Mouse (Mus musculus) neural tube, embryonic 12.5 days (tissue): ENCODE data around the gene Prr15. TPM values are rescaled to one million over a fixed set of nuclear protein-coding genes. Genes with fewer than 3 reads are reported as not detected.

Source experiments
- ATAC-seq: fragments of 200-750 bp; cut with Nextera tagmentation; 2 replicates; pipeline ENCODE4 v1.8.0; 2017; ENCODE audit warnings: low read depth, mild to moderate bottlenecking, moderate TSS enrichment, moderate library complexity; ENCODE audit not compliant: low FRiP score
- H3K27ac ChIP-seq: fragments of 300-500 bp; sonication (generic); 2 replicates; pipeline ENCODE4 v1.5.1; 2016
- H3K27me3 ChIP-seq: fragments of 300-500 bp; sonication (generic); replicated peaks from 2 replicates; pipeline ENCODE4 v1.6.1; 2016; ENCODE audit warnings: mild to moderate bottlenecking
- H3K36me3 ChIP-seq: fragments of 300-500 bp; sonication (generic); 2 replicates; pipeline ENCODE4 v1.6.1; 2016; ENCODE audit warnings: mild to moderate bottlenecking
- H3K4me1 ChIP-seq: fragments of 300-500 bp; sonication (generic); 2 replicates; pipeline ENCODE4 v1.6.1; 2016
- H3K4me2 ChIP-seq: fragments of 300-500 bp; sonication (generic); replicated peaks from 2 replicates; pipeline ENCODE4 v1.6.1; 2016; ENCODE audit warnings: mild to moderate bottlenecking
- H3K4me3 ChIP-seq: fragments of 300-500 bp; sonication (generic); 2 replicates; pipeline ENCODE4 v1.5.1; 2016
- H3K9ac ChIP-seq: fragments of 300-500 bp; sonication (generic); 2 replicates; pipeline ENCODE4 v1.6.1; 2016; ENCODE audit warnings: mild to moderate bottlenecking
- H3K9me3 ChIP-seq: fragments of 300-500 bp; sonication (generic); 2 replicates; pipeline ENCODE4 v1.6.1; 2016; ENCODE audit warnings: mild to moderate bottlenecking
- WGBS: fragments of 180-500 bp; shearing (Covaris S2); methylation state at CpG from one replicate; pipeline ENCODE4 v1.1.7; 2016; 5-methylcytosine and 5-hydroxymethylcytosine counted together
- polyA plus RNA-seq: library from polyadenylated mRNA; unstranded; fragments of >200 nt; fragmentation: Nextera tagmentation; extraction: Ambion mirVana; gene quantifications from 2 replicates; pipeline ENCODE4 v1.2.1, GENCODE M21; 2016

The Prr15 gene
- polyA plus RNA-seq, 1 experiment from 2014 or later = 0.49 TPM

- H3K27me3 ChIP-seq = peaks cover 9% of the 10 kb centered on the region; the same call in 1 of the 2 replicates
- 61% methylated on average over 11 of the region's 11 CpGs for WGBS
- no peak overlapping the region for H3K27ac ChIP-seq
- H3K36me3 ChIP-seq = no peaks in the 10 kb centered on the region
- no peak overlapping the region for H3K9ac ChIP-seq
- H3K4me2 ChIP-seq = no peak overlapping the region
- H3K4me3 ChIP-seq = no peak overlapping the region
- peaks cover 8% of the 10 kb centered on the region for H3K4me1 ChIP-seq
- no peaks in the 10 kb centered on the region for H3K9me3 ChIP-seq
- ATAC-seq = no peak
Measured at GRCm38 (mm10) chr6:54333116-54333651, 7.5 kb downstream of the Prr15 start.

- Histone ChIP-seq H3K27ac (no peak overlapping the region), H3K9me3 (no peaks in the 10 kb centered on the region), H3K4me1 (peaks cover 8% of the 10 kb centered on the region), H3K4me3 (no peak overlapping the region), H3K4me2 (no peak overlapping the region), H3K36me3 (no peaks in the 10 kb centered on the region), H3K27me3 (0 out of 2 replicates have a peak, but pooled peaks cover 3% of the 10 kb centered on the region), H3K9ac (no peak overlapping the region)
- WGBS = 34% methylated on average over 9 of the region's 9 CpGs
- no peak for ATAC-seq
Measured at GRCm38 (mm10) chr6:54333652-54334396, 8.2 kb downstream of the Prr15 start.

DNA sequence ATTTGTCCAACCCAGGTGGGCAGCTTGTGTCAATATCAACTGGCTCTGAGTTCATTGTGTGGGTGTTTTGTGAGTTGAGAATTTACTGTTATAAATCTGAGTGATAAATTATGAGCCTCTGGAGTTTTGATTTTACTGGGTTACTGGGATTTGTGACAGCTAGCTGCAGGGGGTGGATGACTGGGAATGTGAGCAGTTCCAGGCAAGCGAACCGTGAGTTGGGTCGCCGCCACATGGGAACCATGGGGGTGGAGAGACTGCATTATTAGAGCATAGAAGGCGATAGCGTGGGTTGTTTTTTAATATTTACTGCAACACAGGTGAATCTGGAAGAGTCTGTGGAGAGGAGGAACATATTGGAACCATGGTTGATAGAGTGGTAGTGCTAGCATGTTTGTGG is 11.7 kb downstream of the Prr15 start:
- no peak overlapping the region for H3K27ac ChIP-seq
- H3K36me3 ChIP-seq = no peaks in the 10 kb centered on the region
- peaks cover 3% of the 10 kb centered on the region for H3K4me1 ChIP-seq
- no peak overlapping the region for H3K9ac ChIP-seq
- H3K4me3 ChIP-seq = no peak overlapping the region
- ATAC-seq = no peak
- no peaks in the 10 kb centered on the region for H3K27me3 ChIP-seq
- no peaks in the 10 kb centered on the region for H3K9me3 ChIP-seq
- WGBS = 76% methylated on average over 6 of the region's 6 CpGs
- H3K4me2 ChIP-seq = no peak overlapping the region

DNA sequence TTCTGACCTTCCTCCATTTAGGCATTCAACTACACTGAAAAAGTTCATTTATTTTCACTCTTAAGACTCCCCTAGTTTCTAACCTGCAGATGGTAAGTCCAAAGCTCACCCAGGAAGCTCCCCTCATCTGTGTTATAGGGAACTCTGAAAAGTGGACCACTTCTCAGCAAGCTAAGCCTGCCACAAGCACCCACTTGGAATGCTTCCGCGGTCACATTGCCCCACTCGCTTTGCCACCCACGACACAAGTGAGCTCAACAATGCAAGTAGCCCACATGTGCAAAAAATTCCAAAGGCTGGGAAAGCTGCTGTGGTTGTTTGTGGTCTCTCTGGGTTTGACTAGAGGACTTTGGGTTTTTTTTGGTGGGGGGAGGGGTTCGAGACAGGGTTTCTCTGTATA is 15.5 kb downstream of the Prr15 start:
- no peaks in the 10 kb centered on the region for H3K27me3 ChIP-seq
- ATAC-seq = no peak
- no peak overlapping the region for H3K9ac ChIP-seq
- 92% methylated on average over 5 of the region's 5 CpGs for WGBS
- no peaks in the 10 kb centered on the region for H3K9me3 ChIP-seq
- no peak overlapping the region for H3K4me2 ChIP-seq
- H3K36me3 ChIP-seq = no peaks in the 10 kb centered on the region
- no peak overlapping the region for H3K4me3 ChIP-seq
- H3K27ac ChIP-seq = no peak overlapping the region
- H3K4me1 ChIP-seq = no peaks in the 10 kb centered on the region

GRCm38 (mm10) chr6:54342223-54342622 is 16.6 kb downstream of the Prr15 start:
- no peaks in the 10 kb centered on the region for H3K36me3 ChIP-seq
- ATAC-seq = no peak
- H3K4me2 ChIP-seq = no peak overlapping the region

DNA sequence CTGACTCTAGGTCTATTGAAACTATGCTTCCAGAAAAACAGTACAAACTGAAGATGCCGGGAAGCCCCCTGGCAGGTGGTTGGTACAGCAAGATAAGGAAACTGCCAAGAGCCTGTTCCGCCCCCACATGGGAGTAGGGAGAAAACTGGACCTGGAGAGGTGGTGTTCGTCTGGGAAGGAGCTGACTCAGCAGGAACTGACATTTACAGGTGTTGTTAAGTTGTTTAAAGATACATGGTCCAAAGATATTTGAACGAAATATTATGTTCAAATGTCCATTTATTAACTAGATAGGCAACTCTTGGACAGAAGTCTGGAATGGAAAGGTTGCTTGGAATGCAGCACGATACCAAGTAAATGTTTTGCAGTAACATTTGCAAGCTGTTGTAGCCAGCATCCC is 26.2 kb downstream of the Prr15 start:
- Histone ChIP-seq H3K4me3 (no peak overlapping the region), H3K9ac (no peak overlapping the region), H3K27ac (no peak overlapping the region), H3K27me3 (no peaks in the 10 kb centered on the region), H3K4me2 (no peak overlapping the region), H3K4me1 (no peaks in the 10 kb centered on the region), H3K36me3 (no peaks in the 10 kb centered on the region), H3K9me3 (no peaks in the 10 kb centered on the region)
- WGBS = 87% methylated on average over 5 of the region's 5 CpGs
- ATAC-seq = no peak

More at GRCm38 (mm10) chr6:54342223-54342622, 16.6 kb downstream of the Prr15 start:
- H3K4me3 ChIP-seq = no peak overlapping the region
- H3K9ac ChIP-seq = no peak overlapping the region
- 92% methylated on average over 10 of the region's 10 CpGs for WGBS
- no peaks in the 10 kb centered on the region for H3K9me3 ChIP-seq
- no peak overlapping the region for H3K27ac ChIP-seq
- H3K4me1 ChIP-seq = no peaks in the 10 kb centered on the region
- H3K27me3 ChIP-seq = no peaks in the 10 kb centered on the region

DNA sequence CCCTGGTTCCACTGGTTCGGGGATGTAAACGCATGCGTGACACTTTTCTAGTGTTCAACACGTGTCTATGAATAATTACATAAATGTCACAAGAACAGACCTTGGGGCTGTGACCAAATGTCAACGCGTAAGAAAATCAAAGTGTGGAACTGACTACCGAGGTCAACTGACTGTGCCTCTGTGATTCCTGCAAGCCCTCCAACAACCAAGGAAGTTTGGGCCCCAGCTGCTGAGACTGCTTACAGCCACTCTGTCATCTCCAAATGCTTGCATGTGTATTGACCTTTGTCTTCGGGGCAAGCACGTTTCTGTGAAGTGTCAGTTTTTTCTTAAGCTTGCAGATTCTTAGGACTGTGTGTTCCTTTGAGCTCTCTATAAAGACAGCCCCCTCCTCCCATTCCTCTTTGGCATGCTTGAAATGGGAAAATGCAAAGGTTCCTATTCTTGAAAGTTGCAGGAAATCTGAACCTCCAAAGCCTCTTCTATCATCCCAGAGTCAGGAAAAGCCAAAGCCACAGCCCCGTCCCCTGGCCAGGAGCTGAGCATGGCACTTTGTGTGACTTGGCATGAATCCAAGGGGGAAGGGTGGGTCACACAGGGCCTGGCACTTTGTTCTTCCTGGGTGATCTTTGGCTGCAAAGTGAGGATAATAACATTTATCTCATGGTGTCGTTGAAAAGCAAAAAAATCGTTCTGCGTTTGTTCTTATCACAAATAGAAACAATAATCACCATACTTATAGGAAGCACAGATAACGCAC is 27.5 kb downstream of the Prr15 start:
- Histone ChIP-seq H3K4me1 (no peaks in the 10 kb centered on the region), H3K36me3 (no peaks in the 10 kb centered on the region), H3K27me3 (no peaks in the 10 kb centered on the region), H3K27ac (no peak overlapping the region), H3K4me2 (no peak overlapping the region), H3K9ac (no peak overlapping the region), H3K4me3 (no peak overlapping the region), H3K9me3 (no peaks in the 10 kb centered on the region)
- 70% methylated on average over 14 of the region's 14 CpGs for WGBS
- no peak for ATAC-seq

GRCm38 (mm10) chr6:54353698-54354097 is 28.1 kb downstream of the Prr15 start:
- Histone ChIP-seq H3K4me1 (no peaks in the 10 kb centered on the region), H3K27ac (no peak overlapping the region), H3K27me3 (no peaks in the 10 kb centered on the region), H3K36me3 (no peaks in the 10 kb centered on the region), H3K4me3 (no peak overlapping the region), H3K9ac (no peak overlapping the region), H3K4me2 (no peak overlapping the region), H3K9me3 (no peaks in the 10 kb centered on the region)
- no peak for ATAC-seq
- 86% methylated on average over 5 of the region's 5 CpGs for WGBS

DNA sequence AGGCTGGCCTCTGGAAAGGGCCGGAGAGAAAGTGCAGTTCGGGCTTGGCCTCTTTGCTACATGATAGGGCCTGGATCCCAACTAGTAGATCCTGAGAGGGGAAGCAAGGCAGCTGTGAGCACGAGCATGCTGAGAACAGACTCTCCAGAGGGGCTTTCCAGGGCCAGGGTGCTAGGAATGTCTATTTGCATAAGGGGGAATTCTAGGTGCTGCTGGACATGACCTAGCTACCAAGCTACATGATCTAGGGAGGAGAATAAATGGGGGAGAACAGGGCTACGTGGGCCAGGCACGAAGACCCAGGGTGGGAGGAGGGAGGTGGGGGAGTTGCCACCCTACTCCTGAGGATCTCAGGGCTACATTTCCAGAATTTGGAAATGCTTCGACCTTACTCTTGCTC is 30.0 kb downstream of the Prr15 start:
- Histone ChIP-seq H3K4me1 (no peaks in the 10 kb centered on the region), H3K4me2 (no peak overlapping the region), H3K9ac (no peak overlapping the region), H3K9me3 (no peaks in the 10 kb centered on the region), H3K27me3 (no peaks in the 10 kb centered on the region), H3K36me3 (no peaks in the 10 kb centered on the region), H3K27ac (no peak overlapping the region), H3K4me3 (no peak overlapping the region)
- no peak for ATAC-seq
- WGBS = 81% methylated on average over 6 of the region's 6 CpGs

GRCm38 (mm10) chr6:54362526-54363324 is 37.1 kb downstream of the Prr15 start:
- Histone ChIP-seq H3K4me1 (no peaks in the 10 kb centered on the region), H3K4me3 (no peak overlapping the region), H3K27ac (no peak overlapping the region), H3K4me2 (no peak overlapping the region), H3K9ac (no peak overlapping the region), H3K27me3 (no peaks in the 10 kb centered on the region), H3K9me3 (no peaks in the 10 kb centered on the region), H3K36me3 (no peaks in the 10 kb centered on the region)
- WGBS = 84% methylated on average over 12 of the region's 12 CpGs
- ATAC-seq = no peak

GRCm38 (mm10) chr6:54364406-54365136 is 38.9 kb downstream of the Prr15 start:
- H3K9me3 ChIP-seq = no peaks in the 10 kb centered on the region
- H3K27me3 ChIP-seq = no peaks in the 10 kb centered on the region
- H3K4me1 ChIP-seq = peaks cover 2% of the 10 kb centered on the region; the same call in 1 of the 2 replicates
- WGBS = 59% methylated on average over 12 of the region's 12 CpGs
- H3K36me3 ChIP-seq = no peaks in the 10 kb centered on the region
- no peak overlapping the region for H3K9ac ChIP-seq
- no peak for ATAC-seq
- no peak overlapping the region for H3K4me2 ChIP-seq
- H3K27ac ChIP-seq = no peak overlapping the region
- H3K4me3 ChIP-seq = no peak overlapping the region
